Mouse (Mus musculus): ENCODE measurements around the gene Dlgap3. TPM values are rescaled to one million over a fixed set of nuclear protein-coding genes. Genes with fewer than 3 reads are reported as not detected.

The Dlgap3 gene
- polyA plus RNA-seq, 1 experiment: 2.6 TPM

GRCm38 (mm10) chr4:127216251-127216651, 47.2 kb downstream of the Dlgap3 start:
- Histone ChIP-seq H3K27ac (ENCODE audit: control insufficient read depth, insufficient read depth, low read length) (no peak overlapping the region), H3K36me3 (ENCODE audit: control insufficient read depth, insufficient read depth, low read length) (no peaks in the 10 kb centered on the region), H3K4me1 (replicated peaks; ENCODE audit: control insufficient read depth, insufficient read depth, low read length) (no peaks in the 10 kb centered on the region), H3K27me3 (ENCODE audit: control insufficient read depth, insufficient read depth, low read length) (no peaks in the 10 kb centered on the region; the same call in 1 of the 2 replicates), H3K4me3 (ENCODE audit: control insufficient read depth, insufficient read depth, low read length) (no peak overlapping the region)
- DNase-seq: no peak
- 75% methylated on average over 4 of the region's 4 CpGs for WGBS
- TF ChIP-seq CTCF (IDR thresholded peaks at IDR 0.05; ENCODE audit: borderline replicate concordance, control insufficient read depth, extremely low read depth, insufficient read depth, low read length, poor library complexity): no peak
- TF ChIP-seq POLR2A (IDR thresholded peaks at IDR 0.05; ENCODE audit: control insufficient read depth, extremely low read depth, insufficient read depth, low read length, poor library complexity): no peak

DNA sequence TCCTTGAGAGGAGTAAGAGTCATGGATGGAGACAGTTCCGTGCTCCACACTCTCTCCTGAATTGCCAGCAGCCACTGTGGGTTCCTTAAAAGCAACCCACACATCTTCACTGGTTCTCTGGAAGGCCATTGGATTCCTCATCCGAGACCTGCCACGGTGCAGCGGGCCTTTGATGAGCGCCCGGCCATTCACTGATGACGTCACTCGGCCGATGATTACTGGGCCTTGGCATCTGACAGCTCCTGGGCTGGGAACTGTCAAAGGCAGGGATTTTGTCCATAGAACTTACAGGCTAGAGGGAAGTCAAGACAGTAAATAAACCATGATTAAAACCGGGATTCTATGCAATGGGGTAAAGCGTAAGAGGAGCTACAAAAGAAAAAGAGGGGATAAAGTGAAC, 48.0 kb downstream of the Dlgap3 start:
- no peak for DNase-seq
- Histone ChIP-seq H3K27me3 (ENCODE audit: control insufficient read depth, insufficient read depth, low read length) (no peaks in the 10 kb centered on the region; the same call in 1 of the 2 replicates), H3K27ac (ENCODE audit: control insufficient read depth, insufficient read depth, low read length) (no peak overlapping the region), H3K4me1 (replicated peaks; ENCODE audit: control insufficient read depth, insufficient read depth, low read length) (no peaks in the 10 kb centered on the region), H3K36me3 (ENCODE audit: control insufficient read depth, insufficient read depth, low read length) (no peaks in the 10 kb centered on the region), H3K4me3 (ENCODE audit: control insufficient read depth, insufficient read depth, low read length) (no peak overlapping the region)
- 70% methylated on average over 11 of the region's 11 CpGs for WGBS
- no peak for TF ChIP-seq POLR2A (IDR thresholded peaks at IDR 0.05; ENCODE audit: control insufficient read depth, extremely low read depth, insufficient read depth, low read length, poor library complexity)
- TF ChIP-seq CTCF (IDR thresholded peaks at IDR 0.05; ENCODE audit: borderline replicate concordance, control insufficient read depth, extremely low read depth, insufficient read depth, low read length, poor library complexity): no peak

DNA sequence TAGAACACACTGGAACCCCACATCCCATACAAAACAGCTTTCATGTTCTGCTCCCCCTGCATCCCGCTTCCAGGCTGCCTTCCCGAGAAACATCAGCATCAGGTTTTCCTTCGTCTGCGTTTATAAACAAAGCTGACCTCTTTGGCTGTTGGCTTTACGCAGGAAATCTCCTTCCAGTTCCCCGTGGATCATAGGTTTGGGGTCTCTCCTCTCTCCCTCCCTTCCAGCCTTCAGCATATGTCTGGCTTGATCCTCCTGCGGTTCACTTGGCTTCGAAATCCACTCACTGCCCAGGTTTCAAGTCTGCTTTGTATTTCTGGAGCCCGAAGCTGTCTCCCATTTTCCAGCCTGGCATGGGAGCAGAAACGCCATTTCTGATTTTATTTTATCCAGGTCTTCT, 54.3 kb downstream of the Dlgap3 start:
- 36% methylated on average over 10 of the region's 10 CpGs for WGBS
- DNase-seq: no peak
- Histone ChIP-seq H3K36me3 (ENCODE audit: control insufficient read depth, insufficient read depth, low read length) (no peaks in the 10 kb centered on the region), H3K4me3 (ENCODE audit: control insufficient read depth, insufficient read depth, low read length) (no peak overlapping the region), H3K4me1 (replicated peaks; ENCODE audit: control insufficient read depth, insufficient read depth, low read length) (no peaks in the 10 kb centered on the region), H3K27me3 (ENCODE audit: control insufficient read depth, insufficient read depth, low read length) (peaks cover 7% of the 10 kb centered on the region; the same call in 1 of the 2 replicates), H3K27ac (ENCODE audit: control insufficient read depth, insufficient read depth, low read length) (no peak overlapping the region)
- TF ChIP-seq CTCF (IDR thresholded peaks at IDR 0.05; ENCODE audit: borderline replicate concordance, control insufficient read depth, extremely low read depth, insufficient read depth, low read length, poor library complexity) (no peak), POLR2A (IDR thresholded peaks at IDR 0.05; ENCODE audit: control insufficient read depth, extremely low read depth, insufficient read depth, low read length, poor library complexity) (no peak)

DNA sequence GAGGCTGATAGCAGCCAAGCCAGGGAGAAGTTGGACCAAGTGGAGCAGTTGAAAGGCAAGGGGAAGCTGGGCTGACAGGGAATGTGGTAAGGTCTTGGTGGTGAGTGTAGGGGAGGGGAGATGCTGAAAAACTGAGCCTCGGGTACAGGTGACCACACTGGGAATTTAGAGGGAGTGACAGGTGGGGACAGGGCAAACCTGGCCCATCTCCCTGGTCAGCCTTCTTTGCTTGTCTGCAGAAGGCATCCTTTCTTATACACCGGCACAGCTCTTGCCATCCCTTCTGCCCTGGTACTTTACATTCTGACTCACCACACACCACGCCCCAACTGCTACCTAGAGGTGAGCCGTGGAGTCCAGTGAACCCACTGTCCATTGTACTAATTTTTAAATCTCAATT, 54.8 kb downstream of the Dlgap3 start:
- no peak overlapping the region for H3K4me3 ChIP-seq (ENCODE audit: control insufficient read depth, insufficient read depth, low read length)
- no peak overlapping the region for H3K27ac ChIP-seq (ENCODE audit: control insufficient read depth, insufficient read depth, low read length)
- WGBS: 60% methylated on average over 4 of the region's 4 CpGs
- no peaks in the 10 kb centered on the region for H3K4me1 ChIP-seq (replicated peaks; ENCODE audit: control insufficient read depth, insufficient read depth, low read length)
- TF ChIP-seq CTCF (IDR thresholded peaks at IDR 0.05; ENCODE audit: borderline replicate concordance, control insufficient read depth, extremely low read depth, insufficient read depth, low read length, poor library complexity) (no peak), POLR2A (IDR thresholded peaks at IDR 0.05; ENCODE audit: control insufficient read depth, extremely low read depth, insufficient read depth, low read length, poor library complexity) (no peak)
- no peak for DNase-seq
- no peaks in the 10 kb centered on the region for H3K36me3 ChIP-seq (ENCODE audit: control insufficient read depth, insufficient read depth, low read length)
- peaks cover 7% of the 10 kb centered on the region; the same call in 1 of the 2 replicates for H3K27me3 ChIP-seq (ENCODE audit: control insufficient read depth, insufficient read depth, low read length)

DNA sequence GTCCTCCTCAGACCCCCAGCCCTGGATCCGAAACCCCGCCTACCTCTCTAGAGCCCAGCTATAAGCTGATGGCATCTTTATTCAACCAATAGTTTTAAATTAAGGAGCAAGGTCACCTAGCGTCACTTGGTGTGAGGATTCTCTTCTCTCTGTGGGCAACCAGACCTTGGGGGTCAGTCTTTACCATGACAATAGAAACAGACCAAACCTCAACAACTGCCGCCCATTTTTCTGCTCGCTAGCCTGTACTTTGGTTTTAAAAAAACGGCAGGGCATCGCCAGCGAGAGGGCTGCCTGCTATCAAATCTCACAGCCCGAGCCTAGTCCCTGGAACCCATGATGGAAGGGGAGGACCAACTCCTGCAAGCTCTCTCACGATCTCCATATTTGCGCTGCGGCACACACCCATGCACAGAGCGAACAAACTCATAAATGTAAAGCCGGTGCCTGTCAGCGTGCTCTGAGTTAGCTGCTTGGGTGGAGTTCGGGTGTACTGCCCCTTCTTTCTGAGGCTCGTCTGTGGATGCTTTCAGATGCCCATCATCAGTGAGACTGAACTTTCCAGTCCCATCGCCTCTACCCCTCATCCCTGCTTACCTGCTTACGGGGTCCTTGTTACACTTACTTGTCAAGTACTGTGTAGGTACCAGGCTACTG, 55.6 kb downstream of the Dlgap3 start:
- H3K4me1 ChIP-seq (replicated peaks; ENCODE audit: control insufficient read depth, insufficient read depth, low read length): no peaks in the 10 kb centered on the region
- TF ChIP-seq POLR2A (IDR thresholded peaks at IDR 0.05; ENCODE audit: control insufficient read depth, extremely low read depth, insufficient read depth, low read length, poor library complexity) (no peak), CTCF (IDR thresholded peaks at IDR 0.05; ENCODE audit: borderline replicate concordance, control insufficient read depth, extremely low read depth, insufficient read depth, low read length, poor library complexity) (no peak)
- no peak for DNase-seq
- WGBS: 26% methylated on average over 19 of the region's 19 CpGs
- no peak overlapping the region for H3K4me3 ChIP-seq (ENCODE audit: control insufficient read depth, insufficient read depth, low read length)
- no peak overlapping the region for H3K27ac ChIP-seq (ENCODE audit: control insufficient read depth, insufficient read depth, low read length)
- peaks cover 7% of the 10 kb centered on the region; the same call in 1 of the 2 replicates for H3K27me3 ChIP-seq (ENCODE audit: control insufficient read depth, insufficient read depth, low read length)
- H3K36me3 ChIP-seq (ENCODE audit: control insufficient read depth, insufficient read depth, low read length): no peaks in the 10 kb centered on the region

DNA sequence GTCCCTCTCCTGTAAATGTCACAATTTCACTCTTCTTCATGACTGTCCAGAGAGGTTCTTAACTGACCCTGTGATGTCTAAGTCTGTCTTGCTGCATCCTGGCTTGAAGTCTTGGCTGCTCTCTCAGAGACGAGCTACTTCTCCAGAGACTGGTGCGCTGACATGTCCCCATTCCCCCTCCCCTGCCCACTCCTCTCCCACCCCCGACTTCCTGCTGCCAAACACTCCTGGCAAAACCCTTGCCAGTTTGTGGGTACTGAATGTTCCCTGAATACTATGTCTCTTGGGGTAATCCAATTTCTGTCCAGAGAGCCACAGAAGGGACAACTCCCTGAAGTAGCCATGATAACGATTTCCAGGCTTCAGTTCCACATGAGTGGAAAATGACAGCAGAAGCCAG, 57.1 kb downstream of the Dlgap3 start:
- peaks cover 7% of the 10 kb centered on the region; the same call in 1 of the 2 replicates for H3K27me3 ChIP-seq (ENCODE audit: control insufficient read depth, insufficient read depth, low read length)
- 43% methylated on average over 4 of the region's 4 CpGs for WGBS

More for the DNA sequence above, 57.1 kb downstream of the Dlgap3 start:
- Histone ChIP-seq H3K4me1 (replicated peaks; ENCODE audit: control insufficient read depth, insufficient read depth, low read length) (no peaks in the 10 kb centered on the region), H3K36me3 (ENCODE audit: control insufficient read depth, insufficient read depth, low read length) (no peaks in the 10 kb centered on the region), H3K4me3 (ENCODE audit: control insufficient read depth, insufficient read depth, low read length) (no peak overlapping the region), H3K27ac (ENCODE audit: control insufficient read depth, insufficient read depth, low read length) (no peak overlapping the region)
- DNase-seq: no peak
- TF ChIP-seq POLR2A (IDR thresholded peaks at IDR 0.05; ENCODE audit: control insufficient read depth, extremely low read depth, insufficient read depth, low read length, poor library complexity) (no peak), CTCF (IDR thresholded peaks at IDR 0.05; ENCODE audit: borderline replicate concordance, control insufficient read depth, extremely low read depth, insufficient read depth, low read length, poor library complexity) (no peak)
